Mouse (Mus musculus) ovary, adult 10 weeks (tissue): ENCODE data around the gene Spg7. TPM values are rescaled to one million over a fixed set of nuclear protein-coding genes. Genes with fewer than 3 reads are reported as not detected.

Experiments used
- polyA plus RNA-seq: library from polyadenylated mRNA; stranded (reverse); fragments of 350-450 nt; fragmentation: Illumina TruSeq; extraction: RNeasy Lipid Tissue Mini Kit (QIAGEN cat#74804); gene quantifications from one replicate; pipeline ENCODE4 v1.2.3, GENCODE M21; 2014

Gene Spg7
- 16.1 TPM for polyA plus RNA-seq

DNA sequence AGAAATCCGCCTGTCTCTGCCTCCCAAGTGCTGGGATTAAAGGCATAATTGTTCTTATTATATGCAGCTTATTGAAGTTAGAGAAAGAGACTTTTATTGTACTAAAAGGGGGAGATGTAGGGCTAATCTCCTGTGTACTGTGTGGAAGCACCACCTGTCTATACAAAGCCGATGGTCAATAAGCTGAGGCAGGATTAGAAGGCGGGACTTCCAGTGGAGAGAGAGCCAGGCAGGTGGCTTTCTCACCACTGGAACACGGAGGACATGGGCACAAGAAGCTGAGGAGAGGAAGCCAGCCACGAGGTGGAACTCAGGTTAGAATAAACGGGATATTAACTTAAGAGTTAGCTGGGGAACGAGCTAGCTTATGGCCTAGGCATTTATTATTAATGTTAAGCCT lies at the start of gene Spg7:
Gene Spg7, plus strand, starts transcription at position 222 of the 400 bp plus-strand sequence.

DNA sequence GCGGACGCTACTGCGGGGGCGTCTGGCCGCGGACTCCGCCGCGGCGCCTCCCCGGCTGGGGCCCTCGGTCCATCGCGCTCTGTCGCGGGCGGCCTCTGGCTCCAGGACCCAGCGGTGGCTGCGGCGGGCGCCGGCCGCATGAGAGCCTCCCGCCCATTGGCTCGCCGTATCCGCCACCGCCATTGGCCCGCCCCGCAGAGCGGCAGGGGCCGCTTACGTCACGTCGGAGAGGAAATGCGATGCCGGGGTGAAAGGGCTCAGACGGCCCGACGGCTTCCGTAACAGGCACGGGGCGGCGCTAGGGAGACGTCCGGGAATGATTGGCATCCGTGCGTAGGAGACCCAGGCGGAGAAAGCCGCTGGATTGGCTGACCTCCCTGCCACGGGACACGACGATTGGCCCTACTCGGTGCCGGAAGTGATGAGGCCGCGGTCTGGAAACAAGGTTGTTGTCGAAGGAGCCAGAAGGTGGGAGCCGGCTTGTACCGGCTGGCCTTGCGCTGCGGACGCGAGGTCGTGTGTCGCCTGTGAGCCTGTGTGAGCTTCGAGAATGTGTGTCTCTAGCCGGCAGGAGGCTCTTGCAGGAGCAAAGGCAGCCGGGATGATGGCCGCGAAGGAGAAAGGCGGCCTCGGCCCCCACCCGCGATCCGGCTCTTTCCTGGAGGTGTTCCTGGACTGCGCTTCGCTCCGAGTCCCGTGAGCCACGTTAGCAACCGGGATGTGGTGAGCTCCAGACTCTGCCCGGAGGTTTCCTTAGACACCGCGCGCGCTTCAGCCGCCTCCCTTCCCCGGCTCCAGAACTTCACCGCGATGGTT lies 20.4 kb upstream of the Spg7 start, which contains the start of gene Ankrd11:
Gene Ankrd11, minus strand, starts transcription at position 120 of the 816 bp plus-strand sequence.

DNA sequence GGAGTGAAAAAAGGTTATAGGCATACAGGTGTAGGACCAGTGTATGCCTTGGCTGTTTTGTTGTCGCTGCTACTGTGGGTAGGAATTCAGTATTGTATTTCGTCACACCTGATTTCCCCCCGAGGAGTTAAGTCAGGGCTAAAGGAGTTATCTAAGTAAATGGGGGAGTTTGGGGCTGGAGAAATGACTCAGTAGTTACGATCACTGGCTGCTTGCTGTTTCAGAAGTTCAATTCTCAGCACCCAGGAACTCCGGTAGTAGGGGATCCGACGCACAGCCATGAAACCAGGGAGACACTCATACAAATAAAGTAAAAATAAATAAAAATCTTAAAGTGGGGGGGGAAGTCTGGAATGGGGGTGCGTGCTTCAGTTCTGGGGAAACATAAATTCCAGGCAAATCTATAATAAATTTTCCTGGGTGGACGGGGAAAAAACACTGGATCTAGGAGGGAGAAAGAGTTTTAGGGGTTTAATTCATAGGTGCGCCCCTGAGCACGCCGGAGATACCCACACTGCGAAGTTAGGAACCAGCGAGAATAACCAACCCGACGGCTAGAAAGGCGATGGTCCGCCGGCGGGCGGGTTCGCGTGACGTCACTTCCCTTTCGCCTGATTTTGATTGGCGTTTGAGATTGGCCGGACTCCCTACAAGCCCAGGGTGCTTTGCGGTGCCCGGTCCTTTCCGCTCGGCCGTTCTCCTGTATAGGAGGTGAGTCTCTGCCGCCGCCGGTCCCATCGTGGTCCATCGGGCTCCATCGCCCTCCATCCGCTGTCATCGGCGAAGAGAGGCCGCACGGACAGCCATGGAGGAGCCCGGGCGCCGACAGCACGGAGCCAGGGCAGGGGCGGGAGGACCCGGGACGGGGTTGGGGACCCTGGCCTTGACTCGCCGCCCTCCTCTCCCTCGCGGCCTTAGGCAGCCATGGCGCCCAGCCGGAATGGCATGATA lies 39.3 kb downstream of the Spg7 start, which contains the start of gene Rpl13:
Gene Rpl13, plus strand, starts transcription at position 616 of the 951 bp plus-strand sequence.

DNA sequence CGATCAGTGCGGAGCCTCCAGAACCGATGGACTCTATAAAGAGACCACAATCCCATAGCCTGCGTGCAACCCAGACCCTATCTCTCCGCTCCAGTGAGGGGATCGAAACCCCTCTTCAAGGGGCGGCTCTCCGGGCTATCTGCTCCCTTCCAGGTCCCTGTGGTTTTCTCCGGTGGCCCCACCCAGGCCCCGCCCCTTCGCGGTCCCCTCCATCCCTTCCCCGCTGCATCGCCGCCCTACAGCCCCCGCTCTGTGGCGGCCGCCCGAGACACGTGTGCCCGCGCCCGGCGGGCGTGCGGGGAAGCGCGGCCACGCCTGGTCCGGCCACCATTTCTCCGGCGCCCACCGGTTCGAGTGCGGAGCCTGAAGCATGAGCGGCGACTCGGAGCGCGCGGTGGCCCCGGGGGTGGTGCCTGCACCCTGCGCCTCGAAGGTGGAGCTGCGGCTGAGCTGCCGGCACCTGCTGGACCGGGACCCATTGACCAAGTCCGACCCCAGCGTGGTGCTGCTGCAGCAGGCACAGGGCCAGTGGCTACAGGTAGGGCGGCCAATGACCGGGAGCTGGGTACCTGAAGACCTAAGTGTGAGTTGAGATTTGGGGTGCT lies 54.5 kb downstream of the Spg7 start, which contains the start of gene Cpne7:
Gene Cpne7, plus strand, starts transcription at position 248 of the 605 bp plus-strand sequence.

Other genes starting within 250 kb of the Spg7 start
- not detected for gene Cdh15, start 215.0 kb upstream of the Spg7 start, polyA plus RNA-seq
- 57.1 TPM for gene Ankrd11, start 20.7 kb upstream of the Spg7 start, polyA plus RNA-seq
- 52.1 TPM for gene Rpl13, start 39.4 kb downstream of the Spg7 start, polyA plus RNA-seq
- gene Cpne7, start 54.4 kb downstream of the Spg7 start, polyA plus RNA-seq: not detected
- gene Sult5a1, start 95.4 kb downstream of the Spg7 start, polyA plus RNA-seq: 1.1 TPM
- 1.4 TPM for gene Dpep1, start 123.3 kb downstream of the Spg7 start, polyA plus RNA-seq
- 3.4 TPM for gene Chmp1a, start 149.8 kb downstream of the Spg7 start, polyA plus RNA-seq
- 2.8 TPM for gene Spata33, start 149.9 kb downstream of the Spg7 start, polyA plus RNA-seq
- gene Cdk10, start 161.9 kb downstream of the Spg7 start, polyA plus RNA-seq: 1.3 TPM
- not detected for gene Spata2l, start 173.3 kb downstream of the Spg7 start, polyA plus RNA-seq
- gene Zfp276, start 191.3 kb downstream of the Spg7 start, polyA plus RNA-seq: 1.4 TPM
- gene Vps9d1, start 191.4 kb downstream of the Spg7 start, polyA plus RNA-seq: 1.2 TPM